Mouse (Mus musculus): ENCODE measurements at regions not wholly inside any gene's neighbourhood (a gene's known extent, or its start where the extent isn't known, plus 50 kb on each side); places are given as distances from the start of the nearest gene placed in this dataset.

DNA sequence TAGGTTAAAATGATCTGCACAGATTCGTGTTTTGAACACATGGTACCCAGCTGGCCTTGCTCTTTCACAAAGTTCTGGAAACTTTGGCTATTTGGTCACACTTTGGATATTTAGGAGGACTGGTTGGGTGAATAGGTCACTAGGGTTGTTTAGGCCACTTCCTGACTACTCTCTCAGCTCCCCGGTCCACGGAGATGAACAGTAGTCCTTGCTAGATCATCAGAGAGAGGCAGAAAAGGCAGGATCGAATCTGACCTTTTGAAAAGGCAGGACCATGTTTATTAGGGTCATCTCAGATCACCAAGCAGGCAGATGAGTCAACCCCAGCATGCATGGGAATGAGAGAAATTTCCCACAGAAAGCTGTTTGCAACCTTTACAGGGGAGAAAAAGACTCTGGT, 229.3 kb upstream of the Sall1 start:
- TF ChIP-seq CTCF (IDR thresholded peaks at IDR 0.05; ENCODE audit: low read depth): no peak
- TF ChIP-seq EP300 (IDR thresholded peaks at IDR 0.05; ENCODE audit: low read depth): no peak
